Mouse (Mus musculus) hindbrain, embryonic 13.5 days (tissue): Measurements from ENCODE around the gene Tex36. TPM values are rescaled to one million over a fixed set of nuclear protein-coding genes. Genes with fewer than 3 reads are reported as not detected.

Experiments used
- ATAC-seq: fragments of 200-750 bp; cut with Nextera tagmentation; 2 replicates; pipeline ENCODE4 v1.8.0; 2017; ENCODE audit warnings: moderate TSS enrichment; ENCODE audit not compliant: low FRiP score
- H3K27ac ChIP-seq: fragments of 300-500 bp; sonication (generic); 2 replicates; pipeline ENCODE4 v1.5.1; 2015; ENCODE audit warnings: inconsistent platforms, mild to moderate bottlenecking, moderate library complexity
- H3K27me3 ChIP-seq: fragments of 300-500 bp; sonication (generic); 2 replicates; pipeline ENCODE4 v1.6.1; 2015; ENCODE audit warnings: mild to moderate bottlenecking, inconsistent platforms
- H3K36me3 ChIP-seq: fragments of 300-500 bp; sonication (generic); 2 replicates; pipeline ENCODE4 v1.6.1; 2015; ENCODE audit warnings: mild to moderate bottlenecking, inconsistent platforms
- H3K4me1 ChIP-seq: fragments of 300-500 bp; sonication (generic); replicated peaks from 2 replicates; pipeline ENCODE4 v1.6.1; 2015; ENCODE audit warnings: inconsistent platforms
- H3K4me2 ChIP-seq: fragments of 300-500 bp; sonication (generic); 2 replicates; pipeline ENCODE4 v1.6.1; 2015; ENCODE audit warnings: inconsistent platforms, mild to moderate bottlenecking, moderate library complexity
- H3K4me3 ChIP-seq: fragments of 300-500 bp; sonication (generic); 2 replicates; pipeline ENCODE4 v1.5.1; 2015; ENCODE audit warnings: mild to moderate bottlenecking, inconsistent platforms
- H3K9ac ChIP-seq: fragments of 300-500 bp; sonication (generic); 2 replicates; pipeline ENCODE4 v1.6.1; 2015; ENCODE audit warnings: mild to moderate bottlenecking, inconsistent platforms
- H3K9me3 ChIP-seq: fragments of 300-500 bp; sonication (generic); 2 replicates; pipeline ENCODE4 v1.6.1; 2016; ENCODE audit warnings: inconsistent platforms
- WGBS: fragments of 180-500 bp; shearing (Covaris S2); methylation state at CpG from one replicate; pipeline ENCODE4 v1.1.7; 2015; 5-methylcytosine and 5-hydroxymethylcytosine counted together
- polyA plus RNA-seq: library from polyadenylated mRNA; unstranded; fragments of >200 nt; fragmentation: Nextera tagmentation; extraction: Ambion mirVana; gene quantifications from 2 replicates; pipeline ENCODE4 v1.2.1, GENCODE M21; 2015

Gene Tex36
- polyA plus RNA-seq, 1 experiment from 2014 or later, result 0.23 TPM

DNA sequence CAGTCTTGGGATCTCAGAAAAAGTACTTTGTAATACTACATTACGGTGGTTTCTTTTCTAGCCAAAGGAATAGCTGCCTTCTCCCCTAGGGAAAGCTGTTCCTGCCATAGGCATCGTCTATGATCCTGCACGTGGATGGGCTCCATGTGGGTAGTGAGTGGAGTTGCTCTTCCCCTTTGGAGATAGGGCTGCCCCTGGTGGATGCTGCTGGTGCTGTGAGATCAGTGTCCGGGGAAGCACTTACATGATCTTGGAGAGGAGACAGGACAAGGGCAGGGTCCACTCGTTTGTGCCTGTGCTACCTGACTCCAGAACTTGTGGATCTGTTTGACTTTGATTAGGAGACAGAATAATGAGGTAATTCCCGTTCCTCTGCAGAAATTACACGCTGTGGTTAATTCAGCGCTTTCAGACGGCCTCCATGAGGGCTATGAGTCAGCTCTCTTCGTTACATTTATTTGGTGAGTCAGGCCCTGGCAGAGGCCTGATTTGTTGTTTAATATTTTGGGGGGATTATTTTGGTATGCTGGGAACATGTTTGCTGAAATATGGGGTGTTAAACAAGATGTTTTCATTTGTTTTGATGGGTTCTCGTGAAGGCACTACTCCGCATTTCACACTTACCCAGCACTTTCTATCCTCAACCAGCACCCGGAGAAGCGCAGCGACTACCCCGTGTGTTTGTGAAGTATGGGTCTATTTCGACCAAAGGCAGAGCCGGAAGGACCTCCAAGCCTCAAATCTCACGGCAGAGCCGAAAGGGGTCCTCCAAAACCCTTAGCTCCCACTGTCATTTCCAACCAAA is 22.3 kb downstream of the Tex36 start:
- H3K27ac ChIP-seq, result no peak overlapping the region
- no peak overlapping the region for H3K4me3 ChIP-seq
- 0 out of 2 replicates have a peak, but pooled peaks cover 4% of the 10 kb centered on the region for H3K4me1 ChIP-seq
- H3K9ac ChIP-seq, result no peak overlapping the region
- H3K4me2 ChIP-seq, result no peak overlapping the region
- WGBS, result 81% methylated on average over 20 of the region's 20 CpGs
- H3K36me3 ChIP-seq, result no peaks in the 10 kb centered on the region
- no peak for ATAC-seq
- H3K9me3 ChIP-seq, result no peaks in the 10 kb centered on the region
- no peaks in the 10 kb centered on the region for H3K27me3 ChIP-seq

DNA sequence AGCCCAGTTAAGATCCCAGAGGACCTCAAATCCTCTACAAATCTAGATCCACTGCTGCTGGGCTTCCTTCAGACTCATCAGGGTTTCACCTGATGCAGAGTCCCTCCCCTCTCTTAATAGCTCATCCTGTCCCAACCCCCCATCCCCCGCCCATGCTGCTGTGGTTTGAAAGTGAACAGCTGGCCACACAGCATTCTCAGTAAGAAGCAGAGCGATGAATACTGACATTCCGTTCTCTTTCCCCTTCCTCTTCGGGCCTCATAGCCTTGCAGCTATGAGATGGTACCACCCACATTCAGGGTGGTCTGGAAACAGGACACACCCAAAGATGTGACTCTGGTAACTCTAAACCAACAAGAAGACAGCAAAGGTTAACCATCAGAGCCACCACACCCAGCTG is 25.1 kb downstream of the Tex36 start:
- ATAC-seq, result no peak
- Histone ChIP-seq H3K27me3 (no peaks in the 10 kb centered on the region), H3K4me2 (no peak overlapping the region), H3K4me3 (no peak overlapping the region), H3K9ac (no peak overlapping the region), H3K4me1 (0 out of 2 replicates have a peak, but pooled peaks cover 4% of the 10 kb centered on the region), H3K36me3 (no peaks in the 10 kb centered on the region), H3K27ac (no peak overlapping the region), H3K9me3 (no peaks in the 10 kb centered on the region)
- WGBS, result 43% methylated on average over 4 of the region's 4 CpGs

DNA sequence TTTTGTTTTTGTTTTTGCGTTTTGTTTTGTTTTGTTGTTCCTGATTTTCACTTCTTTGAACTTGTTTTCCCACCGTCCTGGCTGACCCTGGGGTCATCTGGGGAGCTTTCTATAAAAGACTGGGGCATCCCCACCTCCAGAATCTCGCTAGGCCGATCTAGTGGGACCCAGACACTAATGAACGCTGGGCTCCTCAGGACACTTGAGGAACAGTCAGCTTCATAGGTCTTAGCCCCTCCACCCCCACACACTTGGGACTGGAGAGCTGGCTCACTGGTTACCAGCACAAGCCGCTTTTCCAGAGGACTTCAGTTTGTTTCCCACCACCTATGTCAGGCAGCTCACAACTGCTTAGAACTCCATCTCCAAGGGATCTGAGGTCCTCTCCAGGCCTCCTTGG is 25.7 kb downstream of the Tex36 start:
- H3K27me3 ChIP-seq, result no peaks in the 10 kb centered on the region
- no peak for ATAC-seq
- H3K4me3 ChIP-seq, result no peak overlapping the region
- no peak overlapping the region for H3K27ac ChIP-seq
- H3K9ac ChIP-seq, result no peak overlapping the region
- H3K9me3 ChIP-seq, result no peaks in the 10 kb centered on the region
- H3K4me1 ChIP-seq, result 0 out of 2 replicates have a peak, but pooled peaks cover 4% of the 10 kb centered on the region
- no peaks in the 10 kb centered on the region for H3K36me3 ChIP-seq
- 71% methylated on average over 6 of the region's 6 CpGs for WGBS
- no peak overlapping the region for H3K4me2 ChIP-seq

GRCm38 (mm10) chr7:133571927-133572326 is 30.0 kb downstream of the Tex36 start:
- no peak for ATAC-seq
- WGBS, result 52% methylated on average over 3 of the region's 3 CpGs
- Histone ChIP-seq H3K27ac (no peak overlapping the region), H3K4me3 (no peak overlapping the region), H3K9me3 (no peaks in the 10 kb centered on the region), H3K9ac (no peak overlapping the region), H3K36me3 (no peaks in the 10 kb centered on the region), H3K4me2 (no peak overlapping the region), H3K4me1 (0 out of 2 replicates have a peak, but pooled peaks cover 3% of the 10 kb centered on the region), H3K27me3 (no peaks in the 10 kb centered on the region)

DNA sequence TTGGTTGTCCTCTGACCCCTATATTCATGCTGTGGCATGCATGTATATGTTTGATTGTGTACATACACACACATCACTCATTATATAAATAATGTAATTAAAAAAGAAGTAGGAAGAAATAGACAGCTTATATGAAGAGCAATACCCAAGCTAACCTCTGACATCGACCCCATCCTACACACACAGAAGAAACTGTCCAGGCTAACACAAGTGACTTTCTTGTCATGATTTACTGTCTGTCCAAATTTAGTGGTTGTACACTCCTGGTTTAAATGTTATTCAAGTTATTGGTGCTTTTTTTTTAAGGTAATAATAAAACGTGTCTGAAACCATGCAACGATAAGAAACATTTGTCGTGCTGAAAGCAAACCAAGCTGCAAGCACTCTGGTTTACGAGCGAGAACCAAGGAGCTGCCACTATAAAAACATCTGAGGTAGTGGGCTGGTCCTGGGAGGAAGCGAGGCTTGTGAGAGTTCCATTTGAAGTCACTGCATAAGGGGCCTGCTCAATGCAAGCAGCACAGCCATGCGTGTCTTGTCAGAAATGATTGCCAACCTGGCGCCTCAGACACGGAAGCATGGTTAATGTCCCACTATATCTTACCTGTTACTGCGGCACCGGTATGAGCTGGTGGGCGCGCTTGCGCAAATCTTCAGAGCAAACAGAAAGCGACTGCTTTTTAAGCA is 32.6 kb downstream of the Tex36 start:
- 89% methylated on average over 16 of the region's 16 CpGs for WGBS
- H3K27ac ChIP-seq, result no peak overlapping the region
- H3K4me3 ChIP-seq, result no peak overlapping the region
- no peaks in the 10 kb centered on the region for H3K4me1 ChIP-seq
- H3K9ac ChIP-seq, result no peak overlapping the region
- H3K36me3 ChIP-seq, result no peaks in the 10 kb centered on the region
- H3K4me2 ChIP-seq, result no peak overlapping the region
- H3K27me3 ChIP-seq, result no peaks in the 10 kb centered on the region
- H3K9me3 ChIP-seq, result no peaks in the 10 kb centered on the region
- ATAC-seq, result no peak

DNA sequence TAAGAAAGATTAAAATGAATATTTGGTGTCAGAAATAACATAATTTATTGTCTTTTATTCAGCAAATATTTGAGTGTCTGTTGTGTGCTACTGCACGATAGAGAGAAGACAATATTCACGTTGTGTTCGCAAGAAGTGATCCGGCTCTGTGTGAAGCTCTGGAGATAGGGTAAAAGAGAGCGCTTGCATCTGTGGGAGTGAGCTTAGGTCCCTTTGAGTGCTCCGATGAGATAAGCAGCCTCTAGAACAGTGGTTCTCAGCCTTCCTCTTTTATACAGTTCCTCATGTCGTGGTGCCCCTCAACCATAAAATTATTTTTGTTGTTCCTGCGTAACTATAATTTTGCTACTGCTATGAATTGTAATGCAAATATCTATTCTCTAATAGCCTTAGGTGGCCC is 37.4 kb downstream of the Tex36 start:
- Histone ChIP-seq H3K36me3 (no peaks in the 10 kb centered on the region), H3K4me1 (no peaks in the 10 kb centered on the region), H3K9me3 (no peaks in the 10 kb centered on the region), H3K27ac (no peak overlapping the region), H3K27me3 (no peaks in the 10 kb centered on the region), H3K4me3 (no peak overlapping the region), H3K9ac (no peak overlapping the region), H3K4me2 (no peak overlapping the region)
- 88% methylated on average over 8 of the region's 8 CpGs for whole genome bisulfite sequencing
- no peak for ATAC-seq

- Histone ChIP-seq H3K36me3 (no peaks in the 10 kb centered on the region), H3K27me3 (no peaks in the 10 kb centered on the region), H3K9ac (no peak overlapping the region), H3K4me2 (no peak overlapping the region), H3K9me3 (no peaks in the 10 kb centered on the region), H3K4me1 (no peaks in the 10 kb centered on the region), H3K27ac (no peak overlapping the region), H3K4me3 (no peak overlapping the region)
- WGBS, result 78% methylated on average over 3 of the region's 3 CpGs
- no peak for ATAC-seq
These were observed 38.7 kb downstream of the Tex36 start for GRCm38 (mm10) chr7:133563175-133563824.

DNA sequence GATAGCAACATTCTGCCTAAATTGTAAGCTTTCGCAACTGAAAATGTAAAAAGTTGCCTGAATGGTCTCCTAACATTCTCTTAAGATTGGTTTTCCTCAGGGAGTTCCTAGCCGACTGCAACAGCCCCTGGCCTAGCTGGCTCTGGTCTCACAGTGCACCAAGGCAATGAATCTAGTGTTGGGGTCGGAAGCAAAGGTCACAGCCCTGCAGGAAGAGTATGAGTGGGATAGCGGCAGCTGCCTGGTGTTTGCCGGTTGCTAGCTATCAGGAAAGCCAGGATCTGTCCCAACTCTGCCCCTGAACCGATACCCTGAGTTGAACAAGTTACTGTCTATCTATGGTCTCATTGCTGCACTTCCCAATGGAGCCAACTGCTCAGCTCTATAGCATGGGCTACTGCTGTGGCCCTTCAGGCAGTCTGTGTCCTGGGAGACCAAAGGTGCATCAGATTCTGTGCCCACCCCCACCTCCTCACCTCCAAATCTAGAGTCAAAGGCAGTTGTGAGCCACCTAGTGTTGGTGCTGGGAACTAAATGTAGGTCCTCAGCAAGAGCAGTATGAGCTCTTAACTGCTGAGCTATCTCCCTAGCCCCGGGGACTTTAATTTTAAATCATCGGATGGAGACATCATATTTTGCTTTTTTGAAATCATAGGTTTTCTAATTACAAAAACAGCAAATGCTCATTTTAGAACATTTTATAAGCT is 46.0 kb downstream of the Tex36 start:
- no peak for ATAC-seq
- WGBS, result 72% methylated on average over 8 of the region's 8 CpGs
- Histone ChIP-seq H3K27ac (no peak overlapping the region), H3K4me1 (no peaks in the 10 kb centered on the region), H3K9me3 (no peaks in the 10 kb centered on the region), H3K4me2 (no peak overlapping the region), H3K9ac (no peak overlapping the region), H3K36me3 (no peaks in the 10 kb centered on the region), H3K27me3 (no peaks in the 10 kb centered on the region), H3K4me3 (no peak overlapping the region)

DNA sequence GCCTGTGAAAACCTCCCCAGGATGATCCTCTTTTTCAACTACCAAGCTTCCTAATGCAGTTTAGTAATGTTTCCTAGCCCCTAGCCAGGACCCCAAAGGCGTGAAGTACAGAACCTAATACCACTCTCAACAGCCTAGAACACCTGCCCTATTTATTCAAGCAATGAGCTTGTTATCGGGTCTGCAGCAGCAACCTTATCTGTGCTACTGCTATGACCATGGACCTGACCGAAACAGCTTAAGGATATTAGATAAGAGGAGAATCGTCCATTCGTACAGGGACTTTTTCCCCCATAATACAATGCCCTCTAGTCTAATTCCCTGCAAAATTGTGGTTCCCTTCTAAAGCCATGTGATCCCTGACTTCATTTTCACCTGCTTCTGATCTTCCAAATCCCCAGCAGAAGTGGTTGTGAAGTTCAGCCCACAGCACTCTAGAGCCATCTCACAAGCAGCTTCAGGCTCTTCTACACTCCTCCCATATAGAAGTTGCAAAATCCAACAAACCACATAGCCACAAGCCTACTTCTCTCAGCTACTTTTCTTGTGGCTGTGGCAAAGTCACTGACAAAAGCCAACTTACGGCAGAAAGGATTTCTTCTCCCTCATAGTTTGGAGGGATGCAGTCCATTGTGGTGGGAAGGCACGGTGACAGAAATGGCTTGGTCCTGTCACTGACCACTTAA is 49.5 kb downstream of the Tex36 start:
- no peaks in the 10 kb centered on the region for H3K9me3 ChIP-seq
- H3K27me3 ChIP-seq, result no peaks in the 10 kb centered on the region
- H3K36me3 ChIP-seq, result no peaks in the 10 kb centered on the region
- no peak overlapping the region for H3K9ac ChIP-seq
- ATAC-seq, result no peak
- 0 out of 2 replicates have a peak, but pooled peaks cover 2% of the 10 kb centered on the region for H3K4me1 ChIP-seq
- no peak overlapping the region for H3K27ac ChIP-seq
- H3K4me2 ChIP-seq, result no peak overlapping the region
- 90% methylated on average over 7 of the region's 7 CpGs for WGBS
- no peak overlapping the region for H3K4me3 ChIP-seq

- no peaks in the 10 kb centered on the region for H3K9me3 ChIP-seq
- H3K36me3 ChIP-seq, result no peaks in the 10 kb centered on the region
- H3K27ac ChIP-seq, result no peak overlapping the region
- ATAC-seq, result no peak
- WGBS, result 57% methylated on average over 2 of the region's 2 CpGs
- no peak overlapping the region for H3K4me2 ChIP-seq
- H3K27me3 ChIP-seq, result no peaks in the 10 kb centered on the region
- no peak overlapping the region for H3K4me3 ChIP-seq
- H3K4me1 ChIP-seq, result 0 out of 2 replicates have a peak, but pooled peaks cover 2% of the 10 kb centered on the region
- no peak overlapping the region for H3K9ac ChIP-seq
These were observed 51.0 kb downstream of the Tex36 start for GRCm38 (mm10) chr7:133551000-133551399.

DNA sequence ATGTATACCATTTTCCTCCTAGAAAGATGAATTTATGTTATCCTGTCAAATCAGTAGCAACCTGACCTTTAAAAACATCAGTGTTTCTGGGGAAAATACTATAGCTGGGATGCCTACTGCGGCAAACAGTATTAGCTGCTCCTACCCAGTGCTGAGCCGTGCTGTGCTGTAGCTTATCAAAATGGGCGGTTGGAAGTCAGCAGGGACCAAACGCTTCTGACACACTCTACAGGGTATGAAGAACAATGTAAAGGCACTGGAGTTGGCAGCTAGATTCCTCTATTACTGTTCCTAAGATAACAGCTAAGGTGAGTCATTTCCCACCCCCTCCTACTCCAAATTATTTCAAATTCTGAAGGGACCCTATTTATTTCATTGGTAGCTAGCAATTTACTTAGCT is 53.5 kb downstream of the Tex36 start:
- no peaks in the 10 kb centered on the region for H3K27me3 ChIP-seq
- 84% methylated on average over 4 of the region's 4 CpGs for WGBS
- no peak overlapping the region for H3K27ac ChIP-seq
- 0 out of 2 replicates have a peak, but pooled peaks cover 2% of the 10 kb centered on the region for H3K4me1 ChIP-seq
- no peaks in the 10 kb centered on the region for H3K9me3 ChIP-seq
- H3K4me3 ChIP-seq, result no peak overlapping the region
- no peak overlapping the region for H3K9ac ChIP-seq
- ATAC-seq, result no peak
- H3K36me3 ChIP-seq, result no peaks in the 10 kb centered on the region
- H3K4me2 ChIP-seq, result no peak overlapping the region
